Mouse (Mus musculus) heart, embryonic 14.5 days (tissue): ENCODE measurements at regions not wholly inside any gene's neighbourhood (a gene's known extent, or its start where the extent isn't known, plus 50 kb on each side); places are given as distances from the start of the nearest gene placed in this dataset.
"Not testable (repeated sequence)": the region's sequence is repeated elsewhere in the genome, so short reads cannot be mapped to it uniquely, and the experiment has no call there.

Source experiments
- ATAC-seq: fragments of 200-750 bp; cut with Nextera tagmentation; 2 replicates; pipeline ENCODE4 v1.8.0; 2017; ENCODE audit warnings: low read depth, moderate TSS enrichment; ENCODE audit not compliant: insufficient number of reproducible peaks, insufficient read depth, low FRiP score
- H3K27ac ChIP-seq, 2 experiments: fragments of 200-500 bp in 1 of 2; fragments of 300-500 bp in 1 of 2; sonication (generic) in 1 of 2; replicated peaks in 1 of 2; 2 replicates each; pipeline ENCODE4 v1.5.1; 2012 to 2014; ENCODE audit warnings: low read depth in 2 of 2, low read length in 2 of 2, control low read depth in 1 of 2, mild to moderate bottlenecking in 1 of 2, mixed read lengths in 1 of 2; ENCODE audit not compliant: control insufficient read depth in 1 of 2, insufficient read depth in 1 of 2
- H3K27me3 ChIP-seq: fragments of 300-500 bp; sonication (generic); 2 replicates; pipeline ENCODE4 v1.6.1; 2014; ENCODE audit warnings: mild to moderate bottlenecking, low read length, control low read depth; ENCODE audit not compliant: control insufficient read depth, insufficient read depth
- H3K36me3 ChIP-seq: fragments of 300-500 bp; sonication (generic); 2 replicates; pipeline ENCODE4 v1.6.1; 2014; ENCODE audit warnings: mild to moderate bottlenecking, control low read depth, low read length, mixed read lengths; ENCODE audit not compliant: control insufficient read depth, insufficient read depth
- H3K4me1 ChIP-seq, 2 experiments: fragments of 200-500 bp in 1 of 2; fragments of 300-500 bp in 1 of 2; sonication (generic) in 1 of 2; 2 replicates each; pipeline ENCODE4 v1.6.1; 2012 to 2014; ENCODE audit warnings: low read length in 2 of 2, control low read depth in 1 of 2, mixed read lengths in 1 of 2; ENCODE audit not compliant: control insufficient read depth in 2 of 2, insufficient read depth in 2 of 2
- H3K4me2 ChIP-seq: fragments of 300-500 bp; sonication (generic); 2 replicates; pipeline ENCODE4 v1.6.1; 2014; ENCODE audit warnings: mild to moderate bottlenecking, low read length
- H3K4me3 ChIP-seq, 2 experiments: fragments of 200-500 bp in 1 of 2; fragments of 300-500 bp in 1 of 2; sonication (generic) in 1 of 2; 2 replicates each; pipeline ENCODE4 v1.5.1; 2012 to 2014; ENCODE audit warnings: low read length in 2 of 2, mild to moderate bottlenecking in 2 of 2, control low read depth in 1 of 2, low read depth in 1 of 2, moderate library complexity in 1 of 2; ENCODE audit not compliant: control insufficient read depth in 1 of 2, insufficient read depth in 1 of 2
- H3K9ac ChIP-seq: fragments of 300-500 bp; sonication (generic); 2 replicates; pipeline ENCODE4 v1.6.1; 2014; ENCODE audit warnings: mild to moderate bottlenecking, low read length
- H3K9me3 ChIP-seq: fragments of 300-500 bp; sonication (generic); 2 replicates; pipeline ENCODE4 v1.6.1; 2016; ENCODE audit warnings: low read length, control low read depth; ENCODE audit not compliant: control insufficient read depth
- WGBS: fragments of 180-500 bp; shearing (Covaris S2); extraction: QIAGEN DNeasy Blood & Tissue Kit; methylation state at CpG from one replicate; pipeline ENCODE4 v1.1.7; 2014; 5-methylcytosine and 5-hydroxymethylcytosine counted together

DNA sequence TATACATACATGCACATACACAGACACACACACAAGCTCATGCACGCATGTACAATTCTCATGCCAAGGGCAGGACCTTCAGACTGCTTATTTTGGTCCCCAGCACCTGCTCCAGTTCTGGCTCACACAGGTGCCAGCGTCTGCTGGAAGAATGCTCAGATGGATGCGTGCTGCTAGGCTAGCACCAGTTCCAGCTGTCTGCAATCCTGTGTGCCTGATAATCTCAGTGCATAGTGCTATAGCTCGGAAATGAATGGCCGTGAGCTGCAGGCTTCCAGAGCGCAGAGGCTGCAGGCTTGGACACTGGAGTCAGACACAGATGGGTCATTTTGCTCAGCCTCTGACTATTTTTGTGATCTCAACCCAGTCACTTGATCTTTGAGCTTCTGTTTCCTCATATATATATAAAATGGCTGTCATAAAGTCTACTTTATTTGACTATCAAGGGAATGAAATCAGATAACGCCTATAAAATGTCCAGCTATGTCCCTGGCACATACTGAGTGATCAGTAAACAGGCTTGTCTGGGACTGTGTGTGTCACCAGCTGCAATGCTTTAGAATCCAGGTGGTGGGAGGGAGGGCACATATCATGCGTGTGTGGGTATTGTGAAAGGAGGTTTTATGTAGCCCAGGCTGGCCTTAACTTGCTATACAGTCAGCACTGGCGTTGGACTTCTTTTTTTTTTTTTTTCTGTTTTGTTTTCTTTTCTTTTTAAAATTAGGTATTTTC, 91.7 kb upstream of the Eif4g2 start:
- H3K9ac ChIP-seq, result no peak overlapping the region
- H3K9me3 ChIP-seq, result no peaks in the 10 kb centered on the region
- H3K4me1 ChIP-seq, result peaks cover 8% of the 10 kb centered on the region in 2 experiments
- no peak for ATAC-seq
- no peaks in the 10 kb centered on the region for H3K27me3 ChIP-seq
- no peak overlapping the region for H3K4me2 ChIP-seq
- no peaks in the 10 kb centered on the region for H3K36me3 ChIP-seq
- no peak overlapping the region for H3K4me3 ChIP-seq
- whole genome bisulfite sequencing, result 65% methylated on average over 9 of the region's 9 CpGs
- no peak overlapping the region for H3K27ac ChIP-seq

DNA sequence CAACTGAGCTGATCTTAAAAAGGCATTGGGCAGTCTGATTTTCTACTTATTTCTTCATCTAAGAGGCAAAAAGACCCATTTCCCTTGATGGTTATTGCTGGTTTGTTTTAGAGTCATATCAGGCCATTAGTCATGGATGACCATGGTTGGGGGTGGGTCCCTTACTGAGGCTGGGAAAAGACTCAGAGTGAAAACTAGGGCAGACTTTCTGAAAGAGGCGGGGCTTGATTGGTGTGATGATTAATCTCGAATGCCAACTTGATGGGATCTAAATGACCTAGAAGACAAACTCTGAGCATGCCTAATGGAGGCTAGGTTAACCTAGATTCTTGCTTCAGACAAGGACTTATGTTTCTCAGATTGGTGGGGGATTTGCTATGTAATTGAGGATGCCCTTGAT, 89.2 kb upstream of the Eif4g2 start:
- Histone ChIP-seq H3K4me2 (no peak overlapping the region), H3K4me3 (no peak overlapping the region), H3K36me3 (no peaks in the 10 kb centered on the region), H3K9ac (no peak overlapping the region), H3K27ac (no peak overlapping the region), H3K27me3 (no peaks in the 10 kb centered on the region), H3K4me1 (peaks cover 3 to 5% of the 10 kb centered on the region in 2 experiments; a peak in 2 of 4 replicates), H3K9me3 (no peaks in the 10 kb centered on the region)
- ATAC-seq, result no peak
- WGBS, result 87% methylated on average over 2 of the region's 2 CpGs

GRCm38 (mm10) chr7:111168546-111169233, 85.9 kb upstream of the Eif4g2 start:
- H3K4me3 ChIP-seq, ATAC-seq, H3K27ac ChIP-seq, H3K9ac ChIP-seq, H3K36me3 ChIP-seq, H3K4me2 ChIP-seq, H3K9me3 ChIP-seq, H3K4me1 ChIP-seq, H3K27me3 ChIP-seq: not testable (repeated sequence)
- 92% methylated on average over 3 of the region's 3 CpGs for WGBS

DNA sequence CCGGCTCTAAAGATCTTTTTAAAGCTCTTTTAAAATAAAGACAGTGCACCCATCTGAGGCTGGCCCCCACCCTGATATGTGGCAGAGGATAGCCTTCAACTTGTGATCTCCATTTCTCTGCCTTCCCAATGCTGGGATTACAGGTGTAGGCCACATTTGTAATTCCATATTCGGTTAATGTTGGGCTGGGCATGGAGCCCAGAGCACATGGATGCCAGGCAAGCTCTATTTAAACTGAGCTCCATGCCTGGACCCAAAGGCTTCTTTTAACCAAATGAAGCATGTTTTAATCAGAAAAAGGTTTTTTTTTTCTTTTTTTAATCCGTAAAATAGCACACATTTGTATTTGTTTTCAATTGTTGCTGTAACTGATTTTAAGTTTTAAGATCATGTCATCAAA, 82.2 kb upstream of the Eif4g2 start:
- H3K27ac ChIP-seq, result no peak overlapping the region
- WGBS, result 81% methylated on average over 3 of the region's 3 CpGs
- H3K4me2 ChIP-seq, result no peak overlapping the region
- no peaks in the 10 kb centered on the region for H3K36me3 ChIP-seq
- no peaks in the 10 kb centered on the region for H3K27me3 ChIP-seq
- no peak overlapping the region for H3K4me3 ChIP-seq
- no peaks in the 10 kb centered on the region for H3K9me3 ChIP-seq
- no peaks in the 10 kb centered on the region for H3K4me1 ChIP-seq
- no peak for ATAC-seq
- H3K9ac ChIP-seq, result no peak overlapping the region

- no peaks in the 10 kb centered on the region; a peak in 2 of 4 replicates for H3K4me1 ChIP-seq
- H3K27ac ChIP-seq, result no peak overlapping the region
- WGBS, result 78% methylated on average over 3 of the region's 3 CpGs
- no peak overlapping the region for H3K9ac ChIP-seq
- H3K36me3 ChIP-seq, result no peaks in the 10 kb centered on the region
- ATAC-seq, result no peak
- H3K27me3 ChIP-seq, result no peaks in the 10 kb centered on the region
- H3K9me3 ChIP-seq, result no peaks in the 10 kb centered on the region
- no peak overlapping the region for H3K4me2 ChIP-seq
- H3K4me3 ChIP-seq, result no peak overlapping the region
These were observed 81.4 kb upstream of the Eif4g2 start for GRCm38 (mm10) chr7:111164276-111164675.

GRCm38 (mm10) chr7:111163861-111164260, 81.0 kb upstream of the Eif4g2 start:
- no peak for ATAC-seq
- no peak overlapping the region for H3K4me3 ChIP-seq
- no peak overlapping the region for H3K9ac ChIP-seq
- no peaks in the 10 kb centered on the region for H3K27me3 ChIP-seq
- 37% methylated on average over 3 of the region's 3 CpGs for WGBS
- no peak overlapping the region for H3K27ac ChIP-seq
- peaks cover 0 to 4% of the 10 kb centered on the region in 2 experiments; a peak in 2 of 4 replicates for H3K4me1 ChIP-seq
- H3K36me3 ChIP-seq, result no peaks in the 10 kb centered on the region
- H3K9me3 ChIP-seq, result no peaks in the 10 kb centered on the region
- H3K4me2 ChIP-seq, result no peak overlapping the region

DNA sequence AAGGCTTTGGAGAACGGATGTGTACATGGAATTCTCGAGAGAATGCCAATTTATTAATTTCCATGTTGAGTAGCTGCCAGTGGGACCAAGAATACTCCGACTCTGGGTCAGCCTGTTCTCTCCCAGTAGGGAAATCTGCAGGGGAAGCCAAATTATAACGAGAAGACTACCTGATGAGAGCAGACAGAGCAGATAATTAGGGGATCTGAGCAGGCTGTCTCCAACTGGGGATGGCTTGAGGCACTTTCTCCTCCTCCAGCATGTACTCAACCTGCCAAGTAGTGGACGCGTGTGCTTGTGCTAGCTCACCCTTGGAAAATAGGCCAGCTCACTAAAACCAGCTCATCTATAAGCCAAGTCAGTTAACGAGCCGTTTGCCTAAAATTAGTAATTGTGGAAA, 80.5 kb upstream of the Eif4g2 start:
- WGBS, result 79% methylated on average over 8 of the region's 8 CpGs
- no peak overlapping the region for H3K4me3 ChIP-seq
- peaks cover 2 to 5% of the 10 kb centered on the region in 2 experiments for H3K4me1 ChIP-seq
- H3K27me3 ChIP-seq, result no peaks in the 10 kb centered on the region
- no peaks in the 10 kb centered on the region for H3K36me3 ChIP-seq
- H3K9me3 ChIP-seq, result no peaks in the 10 kb centered on the region
- no peak overlapping the region for H3K27ac ChIP-seq
- no peak for ATAC-seq
- no peak overlapping the region for H3K9ac ChIP-seq
- no peak overlapping the region for H3K4me2 ChIP-seq
